Mouse (Mus musculus) gastrocnemius, postnatal 36 days (tissue): ENCODE data around the gene Zfp65. TPM values are rescaled to one million over a fixed set of nuclear protein-coding genes. Genes with fewer than 3 reads are reported as not detected.

ENCODE experiments used
- total RNA-seq, 2 experiments: library from RNA; stranded (reverse); gene quantifications; 2 replicates each; pipeline ENCODE4 v1.2.3; 2021

The Zfp65 gene
- total RNA-seq, 2 experiments from 2014 or later = 3.2 to 4.5 TPM

Other genes with a start within 250 kb of the Zfp65 start
- gene Zfp874b, start 244.9 kb downstream of the Zfp65 start, total RNA-seq = 10 to 100 TPM; 10.5 to 11.9 TPM
- gene Zfp58, start 228.6 kb downstream of the Zfp65 start, total RNA-seq = 1 to 10 TPM; 2.5 to 3.8 TPM
- gene Gm26965, start 203.0 kb downstream of the Zfp65 start, total RNA-seq = not detected
- gene Zfp87, start 203.0 kb downstream of the Zfp65 start, total RNA-seq = 1 to 10 TPM; 3.8 to 4.2 TPM
- gene Zfp748, start 175.3 kb downstream of the Zfp65 start, total RNA-seq = 1 to 10 TPM; 1.4 to 2.4 TPM
- 1 to 10 TPM; 2.2 to 2.8 TPM for gene Zfp729b, start 119.5 kb downstream of the Zfp65 start, total RNA-seq
- under 1 TPM; 0.22 to 0.41 TPM for gene Gm49345, start 91.4 kb downstream of the Zfp65 start, total RNA-seq
- gene Zfp729a, start 91.4 kb downstream of the Zfp65 start, total RNA-seq = 1 to 10 TPM; 2.3 to 3.2 TPM
- 1 to 10 TPM; 2.0 to 4.0 TPM for gene Zfp738, start 42.1 kb downstream of the Zfp65 start, total RNA-seq
- gene Zfp85, start 26.1 kb upstream of the Zfp65 start, total RNA-seq = 1 to 10 TPM; 1.7 to 2.4 TPM
- gene Zfp493, start 50.5 kb upstream of the Zfp65 start, total RNA-seq = 1 to 10 TPM; 3.0 to 3.7 TPM
- 1 to 10 TPM; 1.2 to 1.5 TPM for gene Zfp273, start 84.6 kb upstream of the Zfp65 start, total RNA-seq
- gene Gm10037, start 101.9 kb upstream of the Zfp65 start, total RNA-seq = under 1 TPM in 1 of 2 experiments, not detected in 1; 0.92 TPM
- not detected for gene BC048507, start 134.2 kb upstream of the Zfp65 start, total RNA-seq